Mouse (Mus musculus) megakaryocyte, embryonic 14.5 days (primary cell): ENCODE results near the gene Sh3rf1.

Source experiments
- FLI1 ChIP-seq: IDR thresholded peaks from 2 replicates; pipeline ENCODE4 v1.6.1; 2012; ENCODE audit warnings: low read length, inconsistent platforms, mixed read lengths
- GATA1 ChIP-seq: IDR thresholded peaks from 3 replicates; pipeline ENCODE4 v1.6.1; 2012; ENCODE audit warnings: mixed read lengths, low read length, inconsistent platforms, borderline replicate concordance

GRCm38 (mm10) chr8:61203035-61203826 is 20.4 kb upstream of the Sh3rf1 start:
- TF ChIP-seq GATA1 (no peak), FLI1 (no peak)
